Mouse (Mus musculus): ENCODE results near the gene Dtd1. TPM values are rescaled to one million over a fixed set of nuclear protein-coding genes. Genes with fewer than 3 reads are reported as not detected.

Dtd1 gene
- polyA plus RNA-seq, 1 experiment from 2014 or later = 50.0 TPM

- Histone ChIP-seq H3K36me3 (ENCODE audit: poor library complexity, severe bottlenecking) (no peaks in the 10 kb centered on the region), H3K9ac (no peak overlapping the region), H3K4me3 (no peak overlapping the region), H3K9me3 (replicated peaks) (no peaks in the 10 kb centered on the region), H3K27me3 (no peaks in the 10 kb centered on the region), H3K4me1 (no peaks in the 10 kb centered on the region), H3K27ac (no peak overlapping the region), H3K4me2 (no peak overlapping the region)
- no peak for ATAC-seq
- 92% methylated on average over 16 of the region's 16 CpGs for WGBS
Observed at GRCm38 (mm10) chr2:144617074-144617874, 17.6 kb downstream of the Dtd1 start.

- Histone ChIP-seq H3K27ac (no peak overlapping the region), H3K36me3 (ENCODE audit: poor library complexity, severe bottlenecking) (no peaks in the 10 kb centered on the region), H3K9me3 (replicated peaks) (no peaks in the 10 kb centered on the region), H3K4me1 (no peaks in the 10 kb centered on the region), H3K4me2 (no peak overlapping the region), H3K9ac (no peak overlapping the region), H3K27me3 (no peaks in the 10 kb centered on the region), H3K4me3 (no peak overlapping the region)
- WGBS = 56% methylated on average over 6 of the region's 6 CpGs
- ATAC-seq = no peak
Observed at GRCm38 (mm10) chr2:144621491-144621890, 21.8 kb downstream of the Dtd1 start.

- ATAC-seq = 0 out of 2 replicates have a peak, but pooled peaks have one; percentile 9
- no peaks in the 10 kb centered on the region for H3K9me3 ChIP-seq (replicated peaks)
- 71% methylated on average over 2 of the region's 2 CpGs for whole genome bisulfite sequencing
- no peaks in the 10 kb centered on the region for H3K27me3 ChIP-seq
- no peak overlapping the region for H3K4me2 ChIP-seq
- no peak overlapping the region for H3K4me3 ChIP-seq
- H3K9ac ChIP-seq = no peak overlapping the region
- no peaks in the 10 kb centered on the region for H3K4me1 ChIP-seq
- no peak overlapping the region for H3K27ac ChIP-seq
- no peaks in the 10 kb centered on the region for H3K36me3 ChIP-seq (ENCODE audit: poor library complexity, severe bottlenecking)
Observed at GRCm38 (mm10) chr2:144633551-144633950, 33.9 kb downstream of the Dtd1 start.

GRCm38 (mm10) chr2:144634231-144634630 lies 34.5 kb downstream of the Dtd1 start:
- H3K4me3 ChIP-seq = no peak overlapping the region
- H3K27ac ChIP-seq = no peak overlapping the region
- no peak overlapping the region for H3K4me2 ChIP-seq
- H3K4me1 ChIP-seq = no peaks in the 10 kb centered on the region
- no peaks in the 10 kb centered on the region for H3K36me3 ChIP-seq (ENCODE audit: poor library complexity, severe bottlenecking)
- no peaks in the 10 kb centered on the region for H3K9me3 ChIP-seq (replicated peaks)
- H3K27me3 ChIP-seq = no peaks in the 10 kb centered on the region
- no peak overlapping the region for H3K9ac ChIP-seq
- WGBS = 76% methylated on average over 5 of the region's 5 CpGs
- ATAC-seq = no peak

- no peak for ATAC-seq
- no peaks in the 10 kb centered on the region for H3K4me1 ChIP-seq
- no peak overlapping the region for H3K9ac ChIP-seq
- H3K27ac ChIP-seq = no peak overlapping the region
- no peaks in the 10 kb centered on the region for H3K36me3 ChIP-seq (ENCODE audit: poor library complexity, severe bottlenecking)
- 61% methylated on average over 2 of the region's 2 CpGs for WGBS
- H3K27me3 ChIP-seq = no peaks in the 10 kb centered on the region
- H3K4me3 ChIP-seq = no peak overlapping the region
- no peaks in the 10 kb centered on the region for H3K9me3 ChIP-seq (replicated peaks)
- H3K4me2 ChIP-seq = no peak overlapping the region
Observed at GRCm38 (mm10) chr2:144634729-144635128, 35.0 kb downstream of the Dtd1 start.

- H3K9me3 ChIP-seq (replicated peaks) = no peaks in the 10 kb centered on the region
- no peaks in the 10 kb centered on the region for H3K27me3 ChIP-seq
- H3K27ac ChIP-seq = peak overlapping the region; percentile 25; the same call in 1 of the 2 replicates
- H3K4me2 ChIP-seq = no peak overlapping the region
- H3K4me1 ChIP-seq = no peaks in the 10 kb centered on the region
- H3K9ac ChIP-seq = no peak overlapping the region
- no peak overlapping the region for H3K4me3 ChIP-seq
- ATAC-seq = peak; percentile 69
- WGBS = 23% methylated on average over 5 of the region's 5 CpGs
- H3K36me3 ChIP-seq (ENCODE audit: poor library complexity, severe bottlenecking) = no peaks in the 10 kb centered on the region
Observed at GRCm38 (mm10) chr2:144635644-144636320, 36.1 kb downstream of the Dtd1 start.

GRCm38 (mm10) chr2:144637204-144637603 lies 37.5 kb downstream of the Dtd1 start:
- no peak for ATAC-seq
- H3K36me3 ChIP-seq (ENCODE audit: poor library complexity, severe bottlenecking) = no peaks in the 10 kb centered on the region
- H3K9ac ChIP-seq = no peak overlapping the region
- H3K9me3 ChIP-seq (replicated peaks) = no peaks in the 10 kb centered on the region
- H3K27me3 ChIP-seq = no peaks in the 10 kb centered on the region
- no peak overlapping the region for H3K27ac ChIP-seq
- no peaks in the 10 kb centered on the region for H3K4me1 ChIP-seq
- WGBS = 94% methylated on average over 4 of the region's 4 CpGs
- H3K4me2 ChIP-seq = no peak overlapping the region
- no peak overlapping the region for H3K4me3 ChIP-seq

- WGBS = 80% methylated on average over 10 of the region's 12 CpGs
Observed at GRCm38 (mm10) chr2:144637671-144638395, 38.1 kb downstream of the Dtd1 start.

DNA sequence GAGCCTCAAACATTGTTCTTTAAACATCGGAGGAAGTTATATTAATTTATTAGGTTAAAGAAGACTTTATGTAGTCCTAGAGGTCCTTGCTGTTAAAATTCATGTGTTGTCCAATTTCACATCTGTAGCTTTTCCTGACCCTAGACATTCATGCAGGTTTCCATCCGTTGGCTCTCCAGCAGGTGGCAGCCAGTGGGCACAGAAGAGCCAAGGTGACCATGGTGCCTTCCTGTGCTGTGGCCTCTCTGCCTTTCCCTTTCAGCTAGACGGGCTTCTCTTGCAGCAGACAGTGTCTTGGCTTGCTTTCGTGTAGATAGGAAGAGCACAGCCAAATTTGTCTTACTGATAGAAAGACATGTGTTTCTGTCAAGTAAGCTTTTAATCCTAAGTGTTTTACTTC lies 39.0 kb downstream of the Dtd1 start:
- H3K36me3 ChIP-seq (ENCODE audit: poor library complexity, severe bottlenecking) = no peaks in the 10 kb centered on the region
- no peak overlapping the region for H3K4me2 ChIP-seq
- no peak overlapping the region for H3K27ac ChIP-seq
- 69% methylated on average over 4 of the region's 4 CpGs for WGBS
- no peak overlapping the region for H3K9ac ChIP-seq
- H3K4me1 ChIP-seq = no peaks in the 10 kb centered on the region
- H3K27me3 ChIP-seq = no peaks in the 10 kb centered on the region
- no peak overlapping the region for H3K4me3 ChIP-seq
- ATAC-seq = no peak
- no peaks in the 10 kb centered on the region for H3K9me3 ChIP-seq (replicated peaks)

More at GRCm38 (mm10) chr2:144637671-144638395, 38.1 kb downstream of the Dtd1 start:
- Histone ChIP-seq H3K27ac (no peak overlapping the region), H3K9ac (no peak overlapping the region), H3K4me3 (no peak overlapping the region), H3K9me3 (replicated peaks) (no peaks in the 10 kb centered on the region), H3K27me3 (no peaks in the 10 kb centered on the region), H3K4me1 (no peaks in the 10 kb centered on the region), H3K36me3 (ENCODE audit: poor library complexity, severe bottlenecking) (no peaks in the 10 kb centered on the region), H3K4me2 (no peak overlapping the region)
- no peak for ATAC-seq

DNA sequence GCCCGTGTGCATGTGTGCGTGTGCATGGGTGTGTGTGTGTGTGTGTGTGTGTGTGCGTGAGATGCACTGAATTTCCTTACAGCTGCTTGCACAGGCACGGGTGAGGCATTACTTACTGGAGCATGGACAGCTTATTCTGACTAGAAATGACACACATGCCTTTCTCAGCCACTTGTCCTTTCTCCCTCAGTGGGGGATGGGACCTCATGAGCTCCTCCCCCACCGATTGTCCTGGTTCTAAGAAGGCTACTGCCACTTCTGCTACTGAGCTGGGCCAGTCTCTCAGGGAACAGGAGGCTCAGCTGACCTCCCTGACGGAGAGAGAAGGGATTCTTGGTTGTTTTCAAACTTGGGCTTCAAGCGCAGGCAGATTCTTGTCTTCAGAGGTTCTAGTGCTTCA lies 40.4 kb downstream of the Dtd1 start:
- H3K27me3 ChIP-seq = no peaks in the 10 kb centered on the region
- 70% methylated on average over 7 of the region's 7 CpGs for WGBS

GRCm38 (mm10) chr2:144641991-144642390 lies 42.3 kb downstream of the Dtd1 start:
- 85% methylated on average over 4 of the region's 4 CpGs for WGBS
- no peak for ATAC-seq
- no peaks in the 10 kb centered on the region for H3K36me3 ChIP-seq (ENCODE audit: poor library complexity, severe bottlenecking)
- no peak overlapping the region for H3K4me2 ChIP-seq
- H3K4me3 ChIP-seq = no peak overlapping the region
- no peaks in the 10 kb centered on the region for H3K4me1 ChIP-seq
- no peaks in the 10 kb centered on the region for H3K27me3 ChIP-seq
- H3K27ac ChIP-seq = no peak overlapping the region
- no peaks in the 10 kb centered on the region for H3K9me3 ChIP-seq (replicated peaks)
- no peak overlapping the region for H3K9ac ChIP-seq

More for the DNA sequence above, 40.4 kb downstream of the Dtd1 start:
- H3K27ac ChIP-seq = no peak overlapping the region
- H3K4me1 ChIP-seq = no peaks in the 10 kb centered on the region
- no peaks in the 10 kb centered on the region for H3K9me3 ChIP-seq (replicated peaks)
- H3K9ac ChIP-seq = no peak overlapping the region
- H3K36me3 ChIP-seq (ENCODE audit: poor library complexity, severe bottlenecking) = no peaks in the 10 kb centered on the region
- H3K4me3 ChIP-seq = no peak overlapping the region
- no peak for ATAC-seq
- no peak overlapping the region for H3K4me2 ChIP-seq

DNA sequence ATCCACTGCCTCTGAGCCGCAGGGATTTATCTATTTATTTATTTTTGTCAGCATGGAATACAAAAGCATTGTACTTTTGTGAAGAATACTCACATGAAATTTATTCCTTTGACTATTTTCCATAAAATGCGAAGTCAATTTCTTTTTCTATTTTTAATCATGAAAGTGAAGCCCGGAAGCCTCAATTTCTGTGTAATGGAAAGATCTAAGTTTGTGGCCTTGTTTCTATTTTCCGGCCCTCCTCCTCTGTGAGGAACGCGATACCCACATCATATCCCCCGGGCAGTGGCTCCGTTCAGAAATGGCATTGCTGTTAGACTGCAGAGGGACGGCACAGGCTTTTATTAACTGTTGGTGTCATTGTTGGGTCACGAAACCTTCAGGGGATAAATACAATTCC lies 46.7 kb downstream of the Dtd1 start:
- Histone ChIP-seq H3K36me3 (ENCODE audit: poor library complexity, severe bottlenecking) (no peaks in the 10 kb centered on the region), H3K4me1 (no peaks in the 10 kb centered on the region), H3K9ac (no peak overlapping the region), H3K27ac (no peak overlapping the region), H3K4me2 (no peak overlapping the region), H3K27me3 (no peaks in the 10 kb centered on the region), H3K4me3 (no peak overlapping the region), H3K9me3 (replicated peaks) (no peaks in the 10 kb centered on the region)
- ATAC-seq = no peak
- WGBS = 60% methylated on average over 10 of the region's 10 CpGs
